9 mouse cellular contexts compared by ENCODE assay signal in the genomic region with DNA sequence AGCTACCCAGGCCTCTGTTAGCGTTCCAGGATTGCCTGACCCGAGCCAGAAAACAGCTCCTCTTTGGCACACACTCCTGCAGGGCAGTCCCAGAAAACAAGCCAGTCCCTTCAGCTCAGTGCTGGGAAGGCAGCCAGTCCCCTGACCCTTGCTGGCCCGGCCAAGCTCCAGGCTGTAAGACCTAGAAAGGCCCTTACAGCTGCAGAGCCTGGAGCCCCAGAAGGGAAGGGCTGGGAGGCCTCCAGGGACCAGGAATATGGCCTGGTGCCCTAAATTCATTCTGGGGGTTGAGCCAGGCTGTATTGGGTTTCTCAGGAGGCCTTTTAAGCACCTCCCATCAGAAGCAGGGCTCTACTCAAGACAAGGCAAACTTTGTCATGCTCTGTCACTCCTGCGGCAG. TPM values are rescaled to one million over a fixed set of nuclear protein-coding genes. Genes with fewer than 3 reads are reported as not detected.
DNase-seq lines count a peak whose midpoint lies in the region; ATAC-seq lines count a peak whose summit lies in the region.
"Had no signal": no experiment of that assay in that cellular context is flagged by ENCODE, and none has a peak within 500 bp of the region (broad histone marks: within the 10 kb centered on the region; RNA-seq: fewer than 3 reads in every experiment).

No protein-coding gene starts in this region.

- H3K4me1 ChIP-seq in embryonic facial prominence, embryonic 13.5 days, result peaks cover 60% of the 10 kb centered on the region
- peaks cover 19 to 27% of the 10 kb centered on the region in 2 experiments for H3K4me1 ChIP-seq in heart, embryonic 14.5 days (ENCODE audit: control insufficient read depth in 2 of 2, insufficient read depth in 2 of 2, low read length in 2 of 2)
- peaks cover 43% of the 10 kb centered on the region for H3K4me1 ChIP-seq in limb, embryonic 15.5 days

- no peaks in the 10 kb centered on the region for H3K27me3 ChIP-seq in embryonic facial prominence, embryonic 13.5 days
- no peaks in the 10 kb centered on the region; the same call in 1 of the 2 replicates for H3K27me3 ChIP-seq in heart, embryonic 14.5 days (ENCODE audit: control insufficient read depth, insufficient read depth, low read length)
- no peaks in the 10 kb centered on the region for H3K27me3 ChIP-seq in limb, embryonic 15.5 days

- WGBS in embryonic facial prominence, embryonic 13.5 days, result 61% methylated on average over 4 of the region's 4 CpGs
- 57% methylated on average over 4 of the region's 4 CpGs for WGBS in heart, embryonic 14.5 days
- WGBS in limb, embryonic 15.5 days, result 61% methylated on average over 4 of the region's 4 CpGs

- peak overlapping the region; percentile 69; the same call in 1 of the 2 replicates for H3K27ac ChIP-seq in embryonic facial prominence, embryonic 13.5 days
- H3K27ac ChIP-seq in heart, embryonic 14.5 days (replicated peaks in 1 of 2; ENCODE audit: control insufficient read depth in 1 of 2, insufficient read depth in 1 of 2, low read depth in 2 of 2, low read length in 2 of 2), result peak overlapping the region; percentile 6 to 30; a peak in 3 of 4 replicates
- H3K27ac ChIP-seq in limb, embryonic 15.5 days, result peak overlapping the region; percentile 38
- H3K27ac ChIP-seq: neural tube, embryonic 12.5 days had no signal

- peaks cover 81% of the 10 kb centered on the region for H3K36me3 ChIP-seq in embryonic facial prominence, embryonic 13.5 days
- peaks cover 24% of the 10 kb centered on the region for H3K36me3 ChIP-seq in heart, embryonic 14.5 days (ENCODE audit: control insufficient read depth, insufficient read depth, low read length)
- H3K36me3 ChIP-seq in limb, embryonic 15.5 days, result peaks cover 57% of the 10 kb centered on the region
- H3K36me3 ChIP-seq: neural tube, embryonic 12.5 days had no signal

- DNase-seq in layer of hippocampus, adult 11-12 months (ENCODE audit: low spot score), result peak; percentile 85
- no peak for DNase-seq in layer of hippocampus, adult 9-10 months (ENCODE audit: low spot score)
- DNase-seq in kidney, postnatal 10 days, result peak; percentile 91
- DNase-seq in right cerebral cortex, postnatal 4 days, result peak; percentile 67

- no peak overlapping the region for H3K4me2 ChIP-seq in embryonic facial prominence, embryonic 13.5 days
- no peak overlapping the region for H3K4me2 ChIP-seq in heart, embryonic 14.5 days (ENCODE audit: low read length)
- H3K4me2 ChIP-seq in limb, embryonic 15.5 days, result no peak overlapping the region
- H3K4me2 ChIP-seq: neural tube, embryonic 12.5 days had no signal

- no peak overlapping the region for H3K9ac ChIP-seq in embryonic facial prominence, embryonic 13.5 days
- no peak overlapping the region for H3K9ac ChIP-seq in heart, embryonic 14.5 days (ENCODE audit: low read length)
- no peak overlapping the region for H3K9ac ChIP-seq in limb, embryonic 15.5 days
- H3K9ac ChIP-seq: neural tube, embryonic 12.5 days had no signal

- no peaks in the 10 kb centered on the region for H3K9me3 ChIP-seq in embryonic facial prominence, embryonic 13.5 days
- H3K9me3 ChIP-seq in heart, embryonic 14.5 days (ENCODE audit: control insufficient read depth, low read length), result no peaks in the 10 kb centered on the region
- no peaks in the 10 kb centered on the region for H3K9me3 ChIP-seq in limb, embryonic 15.5 days
- H3K9me3 ChIP-seq: neural tube, embryonic 12.5 days had no signal

- no peak overlapping the region for H3K4me3 ChIP-seq in embryonic facial prominence, embryonic 13.5 days
- H3K4me3 ChIP-seq in heart, embryonic 14.5 days (ENCODE audit: control insufficient read depth in 1 of 2, insufficient read depth in 1 of 2, low read depth in 1 of 2, low read length in 2 of 2), result no peak overlapping the region
- no peak overlapping the region for H3K4me3 ChIP-seq in limb, embryonic 15.5 days
- H3K4me3 ChIP-seq: neural tube, embryonic 12.5 days had no signal

- ATAC-seq in embryonic facial prominence, embryonic 13.5 days (ENCODE audit: insufficient number of reproducible peaks, insufficient read depth, low FRiP score, low TSS enrichment, low read depth), result peak; percentile 35
- ATAC-seq in heart, embryonic 14.5 days (ENCODE audit: insufficient number of reproducible peaks, insufficient read depth, low FRiP score, low read depth), result peak; percentile 52
- peak; percentile 86 for ATAC-seq in limb, embryonic 15.5 days (ENCODE audit: insufficient number of reproducible peaks, low FRiP score, low TSS enrichment, low read depth)
- ATAC-seq in megakaryocyte, adult 5-6 weeks (ENCODE audit: poor library complexity, severe bottlenecking), result no peak

RNA-seq across cellular contexts. Expression of a gene that starts 4.9 kb away (rescaled TPM):
- polyA plus RNA-seq in embryonic facial prominence, embryonic 13.5 days (2015; fragmentation: Nextera tagmentation; extraction: Ambion mirVana), result 8.5 and 9.4 TPM in 2 replicates
- polyA plus RNA-seq in heart, embryonic 14.5 days (2014; fragmentation: Nextera tagmentation; extraction: Ambion mirVana), result 5.0 and 5.7 TPM in 2 replicates
- 12.7 and 14.7 TPM in 2 replicates for polyA plus RNA-seq in limb, embryonic 15.5 days (2015; fragmentation: Nextera tagmentation; extraction: Ambion mirVana)
- 37.9 and 43.7 TPM in 2 replicates for total RNA-seq in megakaryocyte, adult 5-6 weeks (2015)
- total RNA-seq in megakaryocyte, adult 5-6 weeks (2017), result 32.1 and 39.6 TPM in 2 replicates

RNA-seq across cellular contexts. Expression of a gene that starts 23.1 kb away (rescaled TPM):
- polyA plus RNA-seq in embryonic facial prominence, embryonic 13.5 days (2015; fragmentation: Nextera tagmentation; extraction: Ambion mirVana), result 256 and 306 TPM in 2 replicates
- 123 and 131 TPM in 2 replicates for polyA plus RNA-seq in heart, embryonic 14.5 days (2014; fragmentation: Nextera tagmentation; extraction: Ambion mirVana)
- polyA plus RNA-seq in limb, embryonic 15.5 days (2015; fragmentation: Nextera tagmentation; extraction: Ambion mirVana), result 288 and 295 TPM in 2 replicates
- total RNA-seq in megakaryocyte, adult 5-6 weeks (2015), result not detected in 2 replicates
- total RNA-seq in megakaryocyte, adult 5-6 weeks (2017), result not detected in 2 replicates

RNA-seq across cellular contexts. Expression of a gene that starts 51.0 kb away (rescaled TPM):
- polyA plus RNA-seq in embryonic facial prominence, embryonic 13.5 days (2015; fragmentation: Nextera tagmentation; extraction: Ambion mirVana), result 6.2 and 9.4 TPM in 2 replicates
- 0.20 and 0.67 TPM in 2 replicates for polyA plus RNA-seq in heart, embryonic 14.5 days (2014; fragmentation: Nextera tagmentation; extraction: Ambion mirVana)
- 107 and 113 TPM in 2 replicates for polyA plus RNA-seq in limb, embryonic 15.5 days (2015; fragmentation: Nextera tagmentation; extraction: Ambion mirVana)
- 1.1 and 1.6 TPM in 2 replicates for total RNA-seq in megakaryocyte, adult 5-6 weeks (2015)
- 1.5 and 2.0 TPM in 2 replicates for total RNA-seq in megakaryocyte, adult 5-6 weeks (2017)

Comparison
In these comparisons a context has a peak if more than half of its experiments do, and no peak if none do; other contexts are left out.
1. H3K27ac ChIP-seq: peak in every context shown above with its lines; median percentile 69 in embryonic facial prominence, embryonic 13.5 days; 38 in limb, embryonic 15.5 days; 18 in heart, embryonic 14.5 days.
2. RNA of a gene that starts 51.0 kb away (polyA plus RNA-seq): 107 to 113 TPM in limb, embryonic 15.5 days; 6.2 to 9.4 TPM in embryonic facial prominence, embryonic 13.5 days and 0.20 to 0.67 TPM in heart, embryonic 14.5 days; every median in the first group is over 10 times any median in the second.